Mouse (Mus musculus): ENCODE results near the gene Arnt2. TPM values are rescaled to one million over a fixed set of nuclear protein-coding genes. Genes with fewer than 3 reads are reported as not detected.

Arnt2 gene
- polyA plus RNA-seq, 1 experiment from 2014 or later, result 12.2 TPM

GRCm38 (mm10) chr7:84210585-84211291 is 199.2 kb downstream of the Arnt2 start:
- WGBS, result 63% methylated on average over 10 of the region's 10 CpGs
- Histone ChIP-seq H3K27me3 (no peaks in the 10 kb centered on the region), H3K9ac (no peak overlapping the region), H3K4me3 (replicated peaks) (no peak overlapping the region), H3K27ac (no peak overlapping the region), H3K36me3 (no peaks in the 10 kb centered on the region), H3K4me2 (no peak overlapping the region), H3K4me1 (0 out of 2 replicates have a peak, but pooled peaks cover 5% of the 10 kb centered on the region), H3K9me3 (replicated peaks) (no peaks in the 10 kb centered on the region)
- ATAC-seq (replicated peaks; ENCODE audit: low FRiP score), result no peak

- H3K4me1 ChIP-seq, result no peaks in the 10 kb centered on the region
- WGBS, result 77% methylated on average over 3 of the region's 3 CpGs
- no peak overlapping the region for H3K27ac ChIP-seq
- H3K36me3 ChIP-seq, result no peaks in the 10 kb centered on the region
- ATAC-seq (replicated peaks; ENCODE audit: low FRiP score), result no peak
- no peaks in the 10 kb centered on the region for H3K27me3 ChIP-seq
- no peak overlapping the region for H3K4me2 ChIP-seq
- H3K4me3 ChIP-seq (replicated peaks), result no peak overlapping the region
- H3K9ac ChIP-seq, result no peak overlapping the region
- no peaks in the 10 kb centered on the region for H3K9me3 ChIP-seq (replicated peaks)
These were observed 206.0 kb downstream of the Arnt2 start for GRCm38 (mm10) chr7:84203981-84204380.

GRCm38 (mm10) chr7:84201151-84202068 is 208.6 kb downstream of the Arnt2 start:
- H3K4me2 ChIP-seq, result no peak overlapping the region
- H3K4me3 ChIP-seq (replicated peaks), result no peak overlapping the region
- no peak overlapping the region for H3K27ac ChIP-seq
- ATAC-seq (replicated peaks; ENCODE audit: low FRiP score), result no peak
- H3K9me3 ChIP-seq (replicated peaks), result no peaks in the 10 kb centered on the region
- H3K36me3 ChIP-seq, result no peaks in the 10 kb centered on the region
- H3K4me1 ChIP-seq, result no peaks in the 10 kb centered on the region
- 88% methylated on average over 13 of the region's 13 CpGs for WGBS
- no peaks in the 10 kb centered on the region for H3K27me3 ChIP-seq
- H3K9ac ChIP-seq, result no peak overlapping the region

- H3K27ac ChIP-seq, result no peak overlapping the region
- H3K4me2 ChIP-seq, result no peak overlapping the region
- ATAC-seq (replicated peaks; ENCODE audit: low FRiP score), result no peak
- no peaks in the 10 kb centered on the region for H3K27me3 ChIP-seq
- H3K36me3 ChIP-seq, result no peaks in the 10 kb centered on the region
- H3K4me1 ChIP-seq, result no peaks in the 10 kb centered on the region
- WGBS, result 71% methylated on average over 6 of the region's 6 CpGs
- no peak overlapping the region for H3K4me3 ChIP-seq (replicated peaks)
- H3K9me3 ChIP-seq (replicated peaks), result no peaks in the 10 kb centered on the region
- no peak overlapping the region for H3K9ac ChIP-seq
These were observed 212.6 kb downstream of the Arnt2 start for GRCm38 (mm10) chr7:84197208-84197860.

Other genes with a start within 250 kb of the Arnt2 start
- 0.18 and 0.60 TPM in 2 replicates for gene Gm2115, start 118.8 kb upstream of the Arnt2 start, polyA plus RNA-seq (2015; fragmentation: Nextera tagmentation; extraction: Ambion mirVana)
- 8.9 and 11.3 TPM in 2 replicates for gene Fah, start 196.5 kb upstream of the Arnt2 start, polyA plus RNA-seq (2015; fragmentation: Nextera tagmentation; extraction: Ambion mirVana)

Data from kidney, embryonic 15.5 days (tissue).